Mouse (Mus musculus): ENCODE measurements around the gene Sbno1. TPM values are rescaled to one million over a fixed set of nuclear protein-coding genes. Genes with fewer than 3 reads are reported as not detected.
A peak's percentile ranks its signal among the peaks of the same experiment; 100 is the strongest.

Sbno1 gene
- polyA plus RNA-seq, 1 experiment from 2014 or later, result 30.6 TPM

GRCm38 (mm10) chr5:124338791-124339190, 87.0 kb downstream of the Sbno1 start:
- Histone ChIP-seq H3K4me1 (ENCODE audit: insufficient read depth) (no peaks in the 10 kb centered on the region), H3K36me3 (replicated peaks; ENCODE audit: insufficient read depth, low read length) (no peaks in the 10 kb centered on the region), H3K27me3 (ENCODE audit: insufficient read depth, low read length) (no peaks in the 10 kb centered on the region), H3K4me2 (ENCODE audit: low read depth, low read length) (no peak overlapping the region), H3K27ac (ENCODE audit: low read depth) (no peak overlapping the region), H3K9ac (replicated peaks) (no peak overlapping the region), H3K4me3 (ENCODE audit: low read depth, low read length) (no peak overlapping the region), H3K9me3 (ENCODE audit: low read length) (no peaks in the 10 kb centered on the region)
- 78% methylated on average over 8 of the region's 8 CpGs for WGBS (ENCODE audit: insufficient replicate concordance)
- DNase-seq (no peak), ATAC-seq (no peak)
- TF ChIP-seq EP300 (IDR thresholded peaks at IDR 0.05; ENCODE audit: low read depth) (no peak), CTCF (IDR thresholded peaks at IDR 0.05; ENCODE audit: low read depth) (no peak)

GRCm38 (mm10) chr5:124337909-124338308, 87.9 kb downstream of the Sbno1 start:
- WGBS (ENCODE audit: insufficient replicate concordance), result 77% methylated on average over 9 of the region's 9 CpGs

GRCm38 (mm10) chr5:124337103-124337502, 88.7 kb downstream of the Sbno1 start:
- WGBS (ENCODE audit: insufficient replicate concordance), result 89% methylated on average over 9 of the region's 9 CpGs
- no peak overlapping the region for H3K9ac ChIP-seq (replicated peaks)
- no peaks in the 10 kb centered on the region for H3K4me1 ChIP-seq (ENCODE audit: insufficient read depth)
- no peaks in the 10 kb centered on the region for H3K9me3 ChIP-seq (ENCODE audit: low read length)
- DNase-seq, result no peak
- no peak for ATAC-seq
- H3K36me3 ChIP-seq (replicated peaks; ENCODE audit: insufficient read depth, low read length), result no peaks in the 10 kb centered on the region
- H3K27ac ChIP-seq (ENCODE audit: low read depth), result no peak overlapping the region
- TF ChIP-seq EP300 (IDR thresholded peaks at IDR 0.05; ENCODE audit: low read depth) (no peak), CTCF (IDR thresholded peaks at IDR 0.05; ENCODE audit: low read depth) (no peak)
- H3K27me3 ChIP-seq (ENCODE audit: insufficient read depth, low read length), result no peaks in the 10 kb centered on the region
- H3K4me3 ChIP-seq (ENCODE audit: low read depth, low read length), result no peak overlapping the region
- H3K4me2 ChIP-seq (ENCODE audit: low read depth, low read length), result no peak overlapping the region

More at GRCm38 (mm10) chr5:124337909-124338308, 87.9 kb downstream of the Sbno1 start:
- Histone ChIP-seq H3K4me2 (ENCODE audit: low read depth, low read length) (no peak overlapping the region), H3K4me3 (ENCODE audit: low read depth, low read length) (no peak overlapping the region), H3K36me3 (replicated peaks; ENCODE audit: insufficient read depth, low read length) (no peaks in the 10 kb centered on the region), H3K4me1 (ENCODE audit: insufficient read depth) (no peaks in the 10 kb centered on the region), H3K27ac (ENCODE audit: low read depth) (no peak overlapping the region), H3K27me3 (ENCODE audit: insufficient read depth, low read length) (no peaks in the 10 kb centered on the region), H3K9me3 (ENCODE audit: low read length) (no peaks in the 10 kb centered on the region), H3K9ac (replicated peaks) (no peak overlapping the region)
- ATAC-seq, result no peak
- TF ChIP-seq EP300 (IDR thresholded peaks at IDR 0.05; ENCODE audit: low read depth), result no peak
- TF ChIP-seq CTCF (IDR thresholded peaks at IDR 0.05; ENCODE audit: low read depth), result no peak
- no peak for DNase-seq

- no peak for DNase-seq
- no peaks in the 10 kb centered on the region for H3K4me1 ChIP-seq (ENCODE audit: insufficient read depth)
- H3K4me2 ChIP-seq (ENCODE audit: low read depth, low read length), result no peak overlapping the region
- TF ChIP-seq EP300 (IDR thresholded peaks at IDR 0.05; ENCODE audit: low read depth), result no peak
- TF ChIP-seq CTCF (IDR thresholded peaks at IDR 0.05; ENCODE audit: low read depth), result no peak
- H3K27me3 ChIP-seq (ENCODE audit: insufficient read depth, low read length), result no peaks in the 10 kb centered on the region
- H3K27ac ChIP-seq (ENCODE audit: low read depth), result 0 out of 2 replicates have a peak overlapping the region, but pooled peaks have one; percentile 7
- no peak overlapping the region for H3K9ac ChIP-seq (replicated peaks)
- H3K9me3 ChIP-seq (ENCODE audit: low read length), result no peaks in the 10 kb centered on the region
- no peak for ATAC-seq
- H3K4me3 ChIP-seq (ENCODE audit: low read depth, low read length), result no peak overlapping the region
- 60% methylated on average over 6 of the region's 6 CpGs for WGBS (ENCODE audit: insufficient replicate concordance)
- H3K36me3 ChIP-seq (replicated peaks; ENCODE audit: insufficient read depth, low read length), result no peaks in the 10 kb centered on the region
Observed at GRCm38 (mm10) chr5:124334392-124334791, 91.4 kb downstream of the Sbno1 start.

- no peak overlapping the region for H3K4me2 ChIP-seq (ENCODE audit: low read depth, low read length)
- WGBS (ENCODE audit: insufficient replicate concordance), result 83% methylated on average over 6 of the region's 6 CpGs
- TF ChIP-seq CTCF (IDR thresholded peaks at IDR 0.05; ENCODE audit: low read depth) (no peak), EP300 (IDR thresholded peaks at IDR 0.05; ENCODE audit: low read depth) (no peak)
- no peak overlapping the region for H3K27ac ChIP-seq (ENCODE audit: low read depth)
- H3K27me3 ChIP-seq (ENCODE audit: insufficient read depth, low read length), result no peaks in the 10 kb centered on the region
- H3K9me3 ChIP-seq (ENCODE audit: low read length), result no peaks in the 10 kb centered on the region
- H3K36me3 ChIP-seq (replicated peaks; ENCODE audit: insufficient read depth, low read length), result no peaks in the 10 kb centered on the region
- peaks cover 14% of the 10 kb centered on the region for H3K4me1 ChIP-seq (ENCODE audit: insufficient read depth)
- H3K4me3 ChIP-seq (ENCODE audit: low read depth, low read length), result no peak overlapping the region
- ATAC-seq (no peak), DNase-seq (no peak)
- H3K9ac ChIP-seq (replicated peaks), result no peak overlapping the region
Observed at GRCm38 (mm10) chr5:124330086-124330485, 95.7 kb downstream of the Sbno1 start.

- Histone ChIP-seq H3K4me2 (ENCODE audit: low read depth, low read length) (peak within 1 kb of the TSS; percentile 92), H3K4me1 (ENCODE audit: insufficient read depth) (peaks cover 14% of the 10 kb centered on the region), H3K4me3 (ENCODE audit: low read depth, low read length) (peak within 1 kb of the TSS; percentile 68), H3K9me3 (ENCODE audit: low read length) (no peaks in the 10 kb centered on the region), H3K36me3 (replicated peaks; ENCODE audit: insufficient read depth, low read length) (no peaks in the 10 kb centered on the region), H3K27ac (ENCODE audit: low read depth) (peak within 1 kb of the TSS; percentile 96), H3K27me3 (ENCODE audit: insufficient read depth, low read length) (no peaks in the 10 kb centered on the region), H3K9ac (replicated peaks) (peak within 1 kb of the TSS; percentile 70)
- ATAC-seq, result peak; percentile 99
- DNase-seq, result peak; percentile 99
- under 1% methylated on average over 70 of the region's 72 CpGs for WGBS (ENCODE audit: insufficient replicate concordance)
- TF ChIP-seq CTCF (IDR thresholded peaks at IDR 0.05; ENCODE audit: low read depth), result no peak
- peak; percentile 20; the same call in 1 of the 2 replicates for TF ChIP-seq EP300 (IDR thresholded peaks at IDR 0.05; ENCODE audit: low read depth)
Observed at GRCm38 (mm10) chr5:124327510-124328364, 98.1 kb downstream of the Sbno1 start, which contains the start of the genes Mphosph9 and 2810006K23Rik. Gene Mphosph9, minus strand, starts transcription at chr5:124327972. Gene 2810006K23Rik, plus strand, starts transcription at chr5:124328089.

Measured in liver, postnatal 0 days (tissue).